Mouse (Mus musculus) G1E-ER4 (cell line): ENCODE data around the gene Dtnb. TPM values are rescaled to one million over a fixed set of nuclear protein-coding genes. Genes with fewer than 3 reads are reported as not detected.

ENCODE experiments used
- GATA1 ChIP-seq: IDR thresholded peaks from one replicate; pipeline ENCODE4 v1.8.0; 2012; ENCODE audit warnings: low read length, inconsistent platforms
- polyA plus RNA-seq: library from polyadenylated mRNA; stranded (reverse); fragments of >175 nt; gene quantifications from 2 replicates; pipeline ENCODE4 v1.2.3, GENCODE M21; 2012

Dtnb gene
- polyA plus RNA-seq, 1 experiment: not detected

GRCm38 (mm10) chr12:3817033-3817432, 244.9 kb downstream of the Dtnb start:
- no peak for TF ChIP-seq GATA1

- no peak for TF ChIP-seq GATA1
These were observed 245.4 kb downstream of the Dtnb start for GRCm38 (mm10) chr12:3817566-3817965.

GRCm38 (mm10) chr12:3819899-3820298, 247.7 kb downstream of the Dtnb start:
- TF ChIP-seq GATA1: no peak

- no peak for TF ChIP-seq GATA1
These were observed 251.2 kb downstream of the Dtnb start for GRCm38 (mm10) chr12:3823408-3823807.

- TF ChIP-seq GATA1: no peak
These were observed 252.9 kb downstream of the Dtnb start for GRCm38 (mm10) chr12:3824906-3825713.

GRCm38 (mm10) chr12:3825714-3826080, 253.5 kb downstream of the Dtnb start:
- TF ChIP-seq GATA1: no peak

DNA sequence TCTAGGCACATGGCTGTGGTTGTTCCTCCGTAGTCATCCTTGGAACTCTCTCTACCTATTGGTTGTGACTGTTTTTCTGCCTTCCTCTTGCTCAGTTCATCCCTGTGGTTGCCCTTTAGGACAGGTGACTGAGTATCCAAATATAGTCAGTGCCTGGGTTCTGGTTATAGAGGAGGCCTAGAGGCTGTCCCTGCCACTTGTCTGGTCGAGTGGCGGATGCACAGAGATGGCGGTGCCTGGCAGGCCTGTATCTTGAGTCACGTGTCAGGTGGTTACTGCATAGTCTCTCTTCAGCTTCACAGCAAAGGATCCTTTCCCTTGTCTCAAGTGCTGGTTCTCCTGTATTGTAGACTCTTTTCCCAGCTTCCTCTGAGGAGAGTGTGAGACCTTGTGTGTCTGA, 255.6 kb downstream of the Dtnb start:
- TF ChIP-seq GATA1: no peak

Other genes with a start within 250 kb of the Dtnb start
- 0.29 and 0.30 TPM in 2 replicates for gene Kif3c, start 207.2 kb upstream of the Dtnb start, polyA plus RNA-seq
- 27.0 and 38.0 TPM in 2 replicates for gene Asxl2, start 145.5 kb upstream of the Dtnb start, polyA plus RNA-seq
- 0.01 TPM in 1 of 2 replicates, not detected in the other for gene Dnmt3a, start 233.6 kb downstream of the Dtnb start, polyA plus RNA-seq